Comparison of ENCODE assay signal across 27 mouse cellular contexts in the genomic region with DNA sequence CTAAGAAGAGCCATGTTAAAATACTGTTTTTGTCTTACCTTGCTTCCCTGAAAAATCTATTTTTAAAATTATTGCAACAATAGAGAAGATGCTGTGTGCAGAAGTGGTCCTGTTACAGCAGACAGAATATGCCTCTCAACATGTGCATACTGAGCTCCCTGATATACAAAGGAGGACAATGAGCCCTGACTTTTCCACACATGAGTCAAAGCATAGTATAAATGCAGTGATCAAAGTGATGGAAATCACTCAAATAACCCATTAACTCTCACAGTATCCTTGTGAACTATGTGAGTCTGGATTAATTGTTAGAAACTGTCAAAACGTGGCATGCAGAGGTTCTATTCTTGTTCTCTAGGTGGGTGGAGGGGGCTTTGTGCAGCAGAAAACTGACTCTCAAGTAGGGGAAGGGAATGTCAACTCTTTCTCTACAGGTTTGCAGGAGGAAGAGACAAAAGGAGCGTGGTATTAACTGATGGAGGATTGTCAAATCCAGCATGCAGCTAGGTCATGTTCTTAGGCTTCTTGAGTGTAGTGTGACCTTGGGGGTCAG.
DNase-seq lines count a peak whose midpoint lies in the region; ATAC-seq lines count a peak whose summit lies in the region.
"Had no signal": no experiment of that assay in that cellular context is flagged by ENCODE, and none has a peak within 500 bp of the region (broad histone marks: within the 10 kb centered on the region; RNA-seq: fewer than 3 reads in every experiment).

No protein-coding gene starts in this region.

- no peaks in the 10 kb centered on the region for H3K9me3 ChIP-seq in forebrain, embryonic 16.5 days (ENCODE audit: control insufficient read depth, low read length)
- H3K9me3 ChIP-seq in forebrain, embryonic 15.5 days = no peaks in the 10 kb centered on the region
- H3K9me3 ChIP-seq: embryonic facial prominence, embryonic 10.5 days; embryonic facial prominence, embryonic 13.5 days; G1E; hindbrain, embryonic 12.5 days; hindbrain, embryonic 15.5 days had no signal

- no peak overlapping the region for H3K4me2 ChIP-seq in forebrain, embryonic 16.5 days (ENCODE audit: low read length)
- H3K4me2 ChIP-seq in forebrain, embryonic 15.5 days (replicated peaks) = no peak overlapping the region
- H3K4me2 ChIP-seq: embryonic facial prominence, embryonic 13.5 days; heart, embryonic 11.5 days; hindbrain, embryonic 12.5 days; hindbrain, embryonic 15.5 days had no signal

- H3K4me3 ChIP-seq in forebrain, embryonic 16.5 days (replicated peaks; ENCODE audit: low read length) = no peak overlapping the region
- no peak overlapping the region for H3K4me3 ChIP-seq in forebrain, embryonic 15.5 days
- H3K4me3 ChIP-seq: embryonic facial prominence, embryonic 10.5 days; embryonic facial prominence, embryonic 13.5 days; erythroblast, embryonic 14.5 days; hindbrain, embryonic 12.5 days; hindbrain, embryonic 15.5 days had no signal

- H3K9ac ChIP-seq in forebrain, embryonic 16.5 days (replicated peaks; ENCODE audit: low read depth, low read length) = no peak overlapping the region
- H3K9ac ChIP-seq in forebrain, embryonic 15.5 days (replicated peaks) = no peak overlapping the region
- H3K9ac ChIP-seq: embryonic facial prominence, embryonic 13.5 days; hindbrain, embryonic 12.5 days; hindbrain, embryonic 15.5 days had no signal

- no peaks in the 10 kb centered on the region for H3K36me3 ChIP-seq in forebrain, embryonic 16.5 days (ENCODE audit: control insufficient read depth, insufficient read depth)
- no peaks in the 10 kb centered on the region for H3K36me3 ChIP-seq in forebrain, embryonic 15.5 days
- H3K36me3 ChIP-seq: embryonic facial prominence, embryonic 10.5 days; embryonic facial prominence, embryonic 13.5 days; G1E; hindbrain, embryonic 12.5 days; hindbrain, embryonic 15.5 days had no signal

- ATAC-seq in forebrain, embryonic 16.5 days = peak; percentile 62; the same call in 1 of the 2 replicates
- ATAC-seq in forebrain, embryonic 15.5 days (replicated peaks) = no peak; the same call in 1 of the 2 replicates
- ATAC-seq: intestine, postnatal 0 days; Patski had no signal

- DNase-seq in frontal cortex, adult 2 months (ENCODE audit: extremely low spot score in 1 of 2, low spot score in 1 of 2) = peak; percentile 6 to 15
- no peak for DNase-seq in frontal cortex, postnatal 14 days (ENCODE audit: low spot score in 2 of 2)
- DNase-seq in brain, adult 2 months (ENCODE audit: low read depth, low spot score) = peak; percentile 65
- DNase-seq in telencephalon, adult 2 months (ENCODE audit: low read depth, low spot score) = peak; percentile 36
- no peak for DNase-seq in gastrocnemius, adult 8-10 months (ENCODE audit: low spot score in 2 of 2)
- DNase-seq: adrenal gland, postnatal 10 days; adrenal gland, postnatal 36 days; B cell, adult 2 months; cerebellum, adult 11-12 months; cerebellum, adult 8-10 months; cerebellum, postnatal 10 days; cerebellum, postnatal 36 days; embryo, embryonic 11 days; gastrocnemius, postnatal 14 days; heart, adult 11 months had no signal

- no peaks in the 10 kb centered on the region for H3K4me1 ChIP-seq in forebrain, embryonic 16.5 days (replicated peaks; ENCODE audit: control insufficient read depth, insufficient read depth, low read length)
- H3K4me1 ChIP-seq in forebrain, embryonic 15.5 days = no peaks in the 10 kb centered on the region
- H3K4me1 ChIP-seq: embryonic facial prominence, embryonic 10.5 days; embryonic facial prominence, embryonic 13.5 days; hindbrain, embryonic 12.5 days; hindbrain, embryonic 15.5 days had no signal

- H3K27me3 ChIP-seq in forebrain, embryonic 16.5 days (replicated peaks; ENCODE audit: control insufficient read depth, insufficient read depth, low read length) = no peaks in the 10 kb centered on the region
- no peaks in the 10 kb centered on the region for H3K27me3 ChIP-seq in forebrain, embryonic 15.5 days
- H3K27me3 ChIP-seq: CH12.LX; embryonic facial prominence, embryonic 13.5 days; hindbrain, embryonic 12.5 days; hindbrain, embryonic 15.5 days; Patski had no signal

- H3K27ac ChIP-seq in forebrain, embryonic 16.5 days (ENCODE audit: low read length) = no peak overlapping the region
- no peak overlapping the region for H3K27ac ChIP-seq in forebrain, embryonic 15.5 days (replicated peaks)
- H3K27ac ChIP-seq: embryonic facial prominence, embryonic 10.5 days; embryonic facial prominence, embryonic 13.5 days; hindbrain, embryonic 12.5 days; hindbrain, embryonic 15.5 days had no signal

- 53% methylated on average over 2 of the region's 2 CpGs for WGBS in forebrain, embryonic 16.5 days
- 56% methylated on average over 2 of the region's 2 CpGs for WGBS in forebrain, embryonic 15.5 days

Comparison
In these comparisons a context has a peak if more than half of its experiments do, and no peak if none do; other contexts are left out.
1. DNase-seq: peak in frontal cortex, adult 2 months (2 of 2), brain, adult 2 months (single experiment) and telencephalon, adult 2 months (single experiment); none in frontal cortex, postnatal 14 days (0 of 2) and gastrocnemius, adult 8-10 months (0 of 2).